Mouse (Mus musculus): ENCODE measurements around the gene Psmd3.

- TF ChIP-seq CTCF (IDR thresholded peaks at IDR 0.05; ENCODE audit: borderline replicate concordance, insufficient read depth, low read depth, low read length) (no peak), POLR2A (IDR thresholded peaks at IDR 0.05; ENCODE audit: borderline replicate concordance, insufficient read depth, low read length) (no peak)
These were observed 13.4 kb upstream of the Psmd3 start for GRCm38 (mm10) chr11:98668984-98669383.
